Mouse (Mus musculus) neutrophil, adult 5-6 weeks (primary cell): ENCODE results near the gene Gclc. TPM values are rescaled to one million over a fixed set of nuclear protein-coding genes. Genes with fewer than 3 reads are reported as not detected.
"Not testable (repeated sequence)": the region's sequence is repeated elsewhere in the genome, so short reads cannot be mapped to it uniquely, and the experiment has no call there.

Source experiments
- ATAC-seq: fragments of 151-379, 151-347 bp; 2 replicates; pipeline ENCODE4 v1.8.0; 2017; ENCODE audit warnings: mild to moderate bottlenecking, moderate TSS enrichment; ENCODE audit not compliant: insufficient number of reproducible peaks, poor library complexity, low FRiP score, severe bottlenecking; ENCODE audit errors: extremely low read depth
- total RNA-seq: library from RNA; stranded (forward); fragments of 200-1000 nt; gene quantifications from 2 replicates; pipeline ENCODE4 v1.2.3, GENCODE M21; 2017

Gene Gclc
- total RNA-seq, 1 experiment from 2014 or later: 25.8 TPM

- ATAC-seq: peak; percentile 51; the same call in 1 of the 2 replicates
These were observed 16.9 kb upstream of the Gclc start for GRCm38 (mm10) chr9:77737298-77738041.

- ATAC-seq: no peak
These were observed 12.9 kb upstream of the Gclc start for GRCm38 (mm10) chr9:77741452-77741851.

GRCm38 (mm10) chr9:77744798-77745197 lies 9.5 kb upstream of the Gclc start:
- no peak for ATAC-seq

- no peak for ATAC-seq
These were observed 8.0 kb upstream of the Gclc start for GRCm38 (mm10) chr9:77746315-77746714.

GRCm38 (mm10) chr9:77748292-77748691 lies 6.0 kb upstream of the Gclc start:
- not testable (repeated sequence) for ATAC-seq

GRCm38 (mm10) chr9:77750133-77751060 lies 3.9 kb upstream of the Gclc start:
- peak; percentile 71 for ATAC-seq

GRCm38 (mm10) chr9:77751091-77751521 lies 3.2 kb upstream of the Gclc start:
- no peak for ATAC-seq

GRCm38 (mm10) chr9:77754728-77755402 lies 530 bp downstream of the Gclc start:
- ATAC-seq: peak; percentile 34

- ATAC-seq: no peak
These were observed 1.1 kb downstream of the Gclc start for GRCm38 (mm10) chr9:77755403-77755784.

GRCm38 (mm10) chr9:77756076-77756475 lies 1.7 kb downstream of the Gclc start:
- peak; percentile 31; the same call in 1 of the 2 replicates for ATAC-seq

- ATAC-seq: no peak
These were observed 3.0 kb downstream of the Gclc start for GRCm38 (mm10) chr9:77757331-77757730.

- no peak for ATAC-seq
These were observed 4.1 kb downstream of the Gclc start for GRCm38 (mm10) chr9:77758481-77758880.

GRCm38 (mm10) chr9:77759111-77759510 lies 4.8 kb downstream of the Gclc start:
- no peak for ATAC-seq

- no peak for ATAC-seq
These were observed 5.4 kb downstream of the Gclc start for GRCm38 (mm10) chr9:77759756-77760155.

- ATAC-seq: no peak
These were observed 11.9 kb downstream of the Gclc start for GRCm38 (mm10) chr9:77766218-77766617.

GRCm38 (mm10) chr9:77766767-77767166 lies 12.4 kb downstream of the Gclc start:
- no peak for ATAC-seq

- no peak for ATAC-seq
These were observed 16.6 kb downstream of the Gclc start for GRCm38 (mm10) chr9:77770909-77771308.

GRCm38 (mm10) chr9:77771330-77771729 lies 17.0 kb downstream of the Gclc start:
- ATAC-seq: no peak

- ATAC-seq: no peak
These were observed 17.5 kb downstream of the Gclc start for GRCm38 (mm10) chr9:77771765-77772383.
